Mouse (Mus musculus): ENCODE measurements around the gene Cpsf2. TPM values are rescaled to one million over a fixed set of nuclear protein-coding genes. Genes with fewer than 3 reads are reported as not detected.

The Cpsf2 gene
- polyA plus RNA-seq, 1 experiment from 2014 or later: 25.4 TPM

DNA sequence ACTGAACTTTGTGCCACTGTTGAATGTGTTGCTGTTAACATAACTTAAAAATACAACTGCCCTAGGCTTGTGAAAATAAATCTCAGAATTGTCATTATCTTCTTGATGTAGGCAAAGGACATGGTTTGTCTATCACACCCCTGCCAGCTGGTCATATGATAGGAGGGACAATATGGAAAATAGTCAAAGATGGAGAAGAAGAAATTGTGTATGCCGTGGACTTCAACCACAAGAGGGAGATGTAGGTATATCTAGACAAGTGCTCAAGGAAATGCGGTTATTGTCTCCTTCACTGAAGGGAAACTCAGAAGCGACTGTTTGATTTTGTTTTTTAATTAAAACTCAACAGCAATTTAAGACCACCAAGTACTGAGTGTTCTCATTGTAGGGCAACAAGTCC lies 9.3 kb downstream of the Cpsf2 start:
- no peak overlapping the region for H3K27ac ChIP-seq
- H3K27me3 ChIP-seq (replicated peaks): no peaks in the 10 kb centered on the region
- peaks cover 28% of the 10 kb centered on the region for H3K36me3 ChIP-seq
- no peaks in the 10 kb centered on the region for H3K9me3 ChIP-seq
- no peak overlapping the region for H3K9ac ChIP-seq
- 0 out of 2 replicates have a peak, but pooled peaks cover 1% of the 10 kb centered on the region for H3K4me1 ChIP-seq
- WGBS: 66% methylated on average over 3 of the region's 3 CpGs
- ATAC-seq (ENCODE audit: insufficient read depth, low FRiP score, low read depth): no peak
- H3K4me3 ChIP-seq (replicated peaks): no peak overlapping the region
- no peak overlapping the region for H3K4me2 ChIP-seq

DNA sequence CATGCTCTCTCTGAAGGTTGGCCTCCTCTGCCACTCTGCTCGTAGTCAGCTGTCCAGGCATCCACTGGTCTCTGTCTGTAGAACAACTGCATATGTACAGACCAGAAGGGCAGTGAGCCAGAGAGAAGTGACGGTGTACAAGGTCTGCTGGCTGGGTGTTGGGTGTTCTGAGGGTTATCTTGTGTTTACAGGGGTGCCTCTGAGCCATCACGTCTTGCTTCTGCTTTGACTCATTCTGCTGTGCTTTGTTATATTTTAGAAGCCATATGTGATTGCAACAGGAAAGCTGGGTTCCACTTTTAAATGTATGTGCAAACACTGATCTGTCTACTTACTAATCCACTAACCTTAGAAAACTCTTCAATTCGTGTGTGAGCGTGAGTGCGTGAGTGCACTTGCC lies 11.9 kb downstream of the Cpsf2 start:
- H3K4me1 ChIP-seq: no peaks in the 10 kb centered on the region
- H3K4me2 ChIP-seq: no peak overlapping the region
- no peak overlapping the region for H3K9ac ChIP-seq
- H3K36me3 ChIP-seq: peaks cover 45% of the 10 kb centered on the region
- WGBS: 86% methylated on average over 6 of the region's 6 CpGs
- no peak overlapping the region for H3K27ac ChIP-seq
- H3K27me3 ChIP-seq (replicated peaks): no peaks in the 10 kb centered on the region
- no peaks in the 10 kb centered on the region for H3K9me3 ChIP-seq
- no peak for ATAC-seq (ENCODE audit: insufficient read depth, low FRiP score, low read depth)
- no peak overlapping the region for H3K4me3 ChIP-seq (replicated peaks)

DNA sequence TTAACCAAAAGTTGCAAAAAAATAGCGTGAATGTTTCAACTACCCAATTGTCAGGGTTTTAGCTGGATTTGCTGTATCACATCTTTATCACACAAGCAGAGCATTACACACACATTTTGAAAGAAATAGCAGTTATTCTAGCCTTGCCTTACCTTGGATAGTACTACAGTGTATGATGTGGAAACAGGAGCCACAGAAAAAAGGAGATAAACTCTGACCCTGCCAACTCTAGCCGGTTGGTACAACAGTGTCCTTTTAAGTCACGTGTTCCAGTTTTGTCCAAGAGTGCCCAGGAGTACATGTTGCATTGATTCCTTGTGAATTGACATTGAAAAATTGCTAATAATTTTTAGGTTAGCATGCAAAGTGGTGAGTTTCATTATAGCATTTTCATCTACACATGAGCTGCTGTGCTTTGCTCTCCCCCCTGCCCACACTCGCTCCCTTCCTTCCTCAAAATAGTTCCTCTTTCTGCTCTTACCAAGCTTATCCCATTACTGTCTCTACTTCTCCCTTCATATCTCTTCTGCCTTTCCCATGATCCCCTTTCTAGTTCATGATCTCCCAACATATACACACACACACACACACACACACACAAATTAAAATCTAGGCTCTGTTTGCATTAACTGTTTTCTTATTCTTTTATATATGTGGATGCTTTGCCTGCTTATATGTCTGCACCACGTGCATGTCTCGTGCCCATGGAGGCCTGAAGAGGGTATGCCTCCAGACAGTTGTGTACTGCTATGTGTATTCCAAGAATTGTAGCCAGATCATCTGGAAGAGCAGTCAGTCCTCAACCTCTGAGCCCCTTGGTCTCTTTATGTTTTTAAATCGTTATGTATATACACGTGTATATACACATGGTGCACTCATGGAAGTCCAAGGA lies 19.0 kb downstream of the Cpsf2 start:
- Histone ChIP-seq H3K4me3 (replicated peaks) (no peak overlapping the region), H3K9me3 (no peaks in the 10 kb centered on the region), H3K27ac (no peak overlapping the region), H3K36me3 (peaks cover 53% of the 10 kb centered on the region), H3K27me3 (replicated peaks) (no peaks in the 10 kb centered on the region), H3K4me1 (no peaks in the 10 kb centered on the region), H3K9ac (no peak overlapping the region), H3K4me2 (no peak overlapping the region)
- WGBS: 87% methylated on average over 8 of the region's 8 CpGs
- no peak for ATAC-seq (ENCODE audit: insufficient read depth, low FRiP score, low read depth)

DNA sequence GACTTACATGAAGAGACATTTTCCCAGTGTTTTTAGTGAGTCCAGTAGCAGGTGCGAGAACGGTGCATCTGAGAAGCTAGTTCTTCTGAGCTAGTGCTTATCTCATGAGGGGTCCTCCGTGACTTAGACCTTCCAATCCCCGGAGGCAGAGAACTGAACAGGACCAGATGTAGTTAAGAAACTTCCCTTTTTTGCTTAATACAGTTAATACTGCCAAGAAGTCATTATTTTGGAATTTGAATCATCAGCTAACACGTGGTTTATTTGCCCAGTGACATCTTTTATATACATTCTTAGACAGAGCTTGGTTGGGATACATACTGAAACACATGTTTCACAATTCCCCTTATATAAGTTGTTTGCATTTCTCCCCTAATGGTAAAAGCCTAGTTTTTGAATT lies 23.1 kb downstream of the Cpsf2 start:
- H3K27ac ChIP-seq: no peak overlapping the region
- WGBS: 78% methylated on average over 5 of the region's 5 CpGs
- ATAC-seq (ENCODE audit: insufficient read depth, low FRiP score, low read depth): no peak
- H3K36me3 ChIP-seq: peaks cover 48% of the 10 kb centered on the region
- H3K9me3 ChIP-seq: no peaks in the 10 kb centered on the region
- no peaks in the 10 kb centered on the region for H3K27me3 ChIP-seq (replicated peaks)
- H3K4me3 ChIP-seq (replicated peaks): no peak overlapping the region
- H3K9ac ChIP-seq: no peak overlapping the region
- no peaks in the 10 kb centered on the region for H3K4me1 ChIP-seq
- no peak overlapping the region for H3K4me2 ChIP-seq

DNA sequence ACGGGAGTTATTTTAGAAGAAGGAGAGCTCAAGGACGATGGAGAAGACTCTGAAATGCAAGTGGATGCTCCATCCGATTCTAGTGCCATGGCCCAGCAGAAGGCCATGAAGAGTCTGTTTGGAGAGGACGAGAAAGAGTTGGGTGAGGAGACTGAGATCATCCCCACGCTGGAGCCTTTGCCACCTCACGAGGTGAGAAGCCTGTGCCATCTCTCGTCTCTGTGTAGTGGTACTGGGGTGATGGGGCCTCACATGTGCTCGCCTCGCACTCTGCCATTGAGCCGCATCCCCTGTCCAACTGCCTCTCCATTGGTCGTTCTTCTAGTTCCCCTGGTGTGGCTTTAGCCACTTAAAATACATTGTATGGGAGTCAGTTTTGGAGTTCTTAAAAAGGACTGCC lies 25.0 kb downstream of the Cpsf2 start:
- Histone ChIP-seq H3K9me3 (no peaks in the 10 kb centered on the region), H3K4me3 (replicated peaks) (no peak overlapping the region), H3K4me2 (no peak overlapping the region), H3K27me3 (replicated peaks) (no peaks in the 10 kb centered on the region), H3K4me1 (no peaks in the 10 kb centered on the region), H3K36me3 (peaks cover 45% of the 10 kb centered on the region), H3K27ac (no peak overlapping the region), H3K9ac (no peak overlapping the region)
- WGBS: 94% methylated on average over 11 of the region's 11 CpGs
- no peak for ATAC-seq (ENCODE audit: insufficient read depth, low FRiP score, low read depth)

DNA sequence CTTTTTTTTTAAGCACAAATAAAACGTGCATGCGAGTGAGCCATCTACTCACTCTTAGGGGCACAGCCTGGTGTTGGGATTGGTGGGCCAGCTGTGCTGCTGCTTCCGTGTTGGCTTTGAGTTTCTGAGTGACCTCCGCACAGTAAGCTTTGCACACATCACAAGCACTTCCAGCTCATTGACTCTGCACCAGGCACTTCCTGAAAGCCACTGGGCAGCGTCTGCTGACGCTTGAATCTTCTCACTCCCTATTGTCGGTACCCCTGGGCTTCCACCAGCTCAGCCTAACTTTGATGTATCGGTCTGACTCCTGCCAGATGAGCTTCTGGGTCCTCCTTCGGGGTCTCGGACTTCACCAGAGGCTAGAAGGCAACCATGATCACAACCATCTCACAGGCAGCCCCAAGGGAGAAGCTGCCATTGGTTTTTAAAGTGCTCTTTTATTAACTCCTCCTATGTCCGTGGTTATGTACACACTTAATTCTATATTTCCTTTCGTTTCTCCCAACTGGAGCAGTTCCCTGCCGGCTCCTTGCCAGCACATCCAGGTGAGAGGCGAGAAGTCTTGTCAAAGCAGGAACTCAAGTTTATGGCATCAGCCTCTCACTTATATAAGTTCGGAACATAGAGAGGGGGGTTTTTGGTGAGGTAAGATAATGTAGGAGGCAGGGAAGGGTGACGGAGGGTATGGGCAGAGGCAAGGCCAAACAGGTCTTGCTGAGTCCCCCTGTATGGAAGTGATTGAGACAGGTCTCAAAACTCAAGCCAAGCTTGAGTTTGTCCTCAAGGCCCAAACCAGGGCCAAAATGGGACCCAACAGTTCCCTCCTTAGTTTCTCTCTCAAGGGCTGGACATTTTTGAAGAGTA lies 32.6 kb downstream of the Cpsf2 start:
- Histone ChIP-seq H3K4me3 (replicated peaks) (no peak overlapping the region), H3K36me3 (no peaks in the 10 kb centered on the region; the same call in 1 of the 2 replicates), H3K9ac (no peak overlapping the region), H3K4me2 (no peak overlapping the region), H3K9me3 (no peaks in the 10 kb centered on the region), H3K27ac (no peak overlapping the region), H3K4me1 (no peaks in the 10 kb centered on the region), H3K27me3 (replicated peaks) (no peaks in the 10 kb centered on the region)
- WGBS: 83% methylated on average over 16 of the region's 16 CpGs
- ATAC-seq (ENCODE audit: insufficient read depth, low FRiP score, low read depth): no peak

DNA sequence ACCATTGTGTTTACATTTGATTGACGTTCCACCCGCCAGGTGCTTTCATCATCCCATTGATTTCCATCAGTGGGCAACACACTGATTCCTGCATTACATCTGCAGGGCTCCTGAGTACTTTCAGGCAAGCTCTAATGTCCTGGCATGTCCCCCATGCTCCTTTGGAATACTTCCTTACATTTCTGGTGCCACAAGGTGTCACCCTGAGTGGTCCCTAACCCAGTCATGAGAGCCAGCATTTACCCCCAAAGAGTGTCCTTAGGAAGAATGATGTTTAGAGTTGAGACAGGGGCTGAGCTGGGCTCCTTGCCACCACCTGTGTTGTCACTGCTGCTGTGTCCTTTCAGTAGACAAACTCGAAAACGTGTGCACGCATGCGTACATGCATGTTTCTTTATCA lies 33.8 kb downstream of the Cpsf2 start:
- Histone ChIP-seq H3K4me3 (replicated peaks) (no peak overlapping the region), H3K9me3 (no peaks in the 10 kb centered on the region), H3K36me3 (no peaks in the 10 kb centered on the region; the same call in 1 of the 2 replicates), H3K27ac (no peak overlapping the region), H3K27me3 (replicated peaks) (no peaks in the 10 kb centered on the region), H3K4me1 (no peaks in the 10 kb centered on the region), H3K9ac (no peak overlapping the region), H3K4me2 (no peak overlapping the region)
- ATAC-seq (ENCODE audit: insufficient read depth, low FRiP score, low read depth): no peak
- WGBS: 87% methylated on average over 6 of the region's 6 CpGs

DNA sequence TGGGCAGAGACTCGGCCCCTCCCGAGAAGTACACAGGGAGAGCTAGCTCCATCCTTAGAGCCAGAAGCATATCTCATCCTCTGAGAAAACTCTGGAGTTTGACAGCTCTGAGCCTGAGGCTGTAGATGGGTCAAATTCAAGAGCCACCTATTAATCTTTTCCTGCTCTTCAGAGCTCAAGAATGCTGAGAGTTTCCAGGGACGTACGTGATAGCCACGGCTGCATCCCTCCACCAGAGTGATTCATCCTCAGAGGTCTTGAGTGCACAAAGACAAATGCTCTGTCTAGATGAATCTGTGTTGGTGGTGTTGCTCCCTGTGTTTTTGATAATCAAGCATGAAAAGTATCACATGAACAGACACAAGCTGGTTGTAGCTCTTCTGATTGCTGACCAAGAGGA lies 38.6 kb downstream of the Cpsf2 start:
- H3K9me3 ChIP-seq: no peaks in the 10 kb centered on the region
- no peak overlapping the region for H3K4me2 ChIP-seq
- H3K4me1 ChIP-seq: no peaks in the 10 kb centered on the region
- H3K4me3 ChIP-seq (replicated peaks): no peak overlapping the region
- no peaks in the 10 kb centered on the region for H3K27me3 ChIP-seq (replicated peaks)
- H3K27ac ChIP-seq: no peak overlapping the region
- 42% methylated on average over 5 of the region's 5 CpGs for WGBS
- no peaks in the 10 kb centered on the region for H3K36me3 ChIP-seq
- no peak overlapping the region for H3K9ac ChIP-seq
- ATAC-seq (ENCODE audit: insufficient read depth, low FRiP score, low read depth): no peak

DNA sequence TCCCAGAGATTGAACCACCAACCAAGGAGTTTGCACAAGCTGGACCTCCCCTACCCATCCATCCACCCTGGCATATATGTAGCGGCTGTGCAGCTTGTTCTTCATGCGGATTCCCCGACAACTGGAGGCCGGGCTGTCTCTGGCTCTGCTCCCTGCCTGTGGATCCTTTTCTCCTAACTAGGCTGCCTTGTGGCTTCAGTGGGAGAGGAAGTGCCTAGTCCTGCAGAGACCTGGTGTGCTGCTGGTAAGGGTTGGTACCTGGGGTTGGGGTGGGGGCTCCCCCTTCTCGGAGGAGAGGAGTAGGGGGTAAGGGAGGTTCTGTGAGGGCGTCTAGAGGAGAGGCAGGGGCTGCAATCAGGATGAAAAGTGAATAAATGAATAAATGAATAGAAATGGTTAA lies 39.3 kb downstream of the Cpsf2 start:
- Histone ChIP-seq H3K27ac (no peak overlapping the region), H3K4me2 (no peak overlapping the region), H3K4me1 (no peaks in the 10 kb centered on the region), H3K27me3 (replicated peaks) (no peaks in the 10 kb centered on the region), H3K36me3 (no peaks in the 10 kb centered on the region), H3K4me3 (replicated peaks) (no peak overlapping the region), H3K9ac (no peak overlapping the region), H3K9me3 (no peaks in the 10 kb centered on the region)
- ATAC-seq (ENCODE audit: insufficient read depth, low FRiP score, low read depth): no peak
- whole genome bisulfite sequencing: 89% methylated on average over 6 of the region's 6 CpGs

DNA sequence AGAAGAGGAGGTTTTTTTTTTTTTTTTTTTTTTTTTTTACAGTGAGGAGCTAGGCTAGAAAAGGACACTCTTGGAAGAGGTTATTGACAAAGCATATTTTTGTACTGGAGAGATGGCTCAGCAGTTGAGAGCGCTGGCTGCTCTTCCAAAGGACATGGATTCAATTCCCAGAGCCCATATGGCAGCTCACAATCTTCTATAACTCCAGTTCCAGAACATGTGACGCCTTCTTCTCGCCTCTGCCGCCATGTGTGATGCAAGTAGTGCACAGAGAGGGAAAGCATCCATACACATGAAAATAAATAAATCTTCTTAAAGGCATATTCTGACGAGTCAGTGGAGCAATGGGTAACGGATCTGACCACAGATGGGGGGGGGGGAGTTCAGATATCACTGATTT lies 46.1 kb downstream of the Cpsf2 start:
- Histone ChIP-seq H3K36me3 (no peaks in the 10 kb centered on the region), H3K9ac (no peak overlapping the region), H3K4me1 (no peaks in the 10 kb centered on the region), H3K27ac (no peak overlapping the region), H3K4me3 (replicated peaks) (no peak overlapping the region), H3K9me3 (no peaks in the 10 kb centered on the region), H3K27me3 (replicated peaks) (no peaks in the 10 kb centered on the region), H3K4me2 (no peak overlapping the region)
- 84% methylated on average over 6 of the region's 6 CpGs for WGBS
- no peak for ATAC-seq (ENCODE audit: insufficient read depth, low FRiP score, low read depth)

DNA sequence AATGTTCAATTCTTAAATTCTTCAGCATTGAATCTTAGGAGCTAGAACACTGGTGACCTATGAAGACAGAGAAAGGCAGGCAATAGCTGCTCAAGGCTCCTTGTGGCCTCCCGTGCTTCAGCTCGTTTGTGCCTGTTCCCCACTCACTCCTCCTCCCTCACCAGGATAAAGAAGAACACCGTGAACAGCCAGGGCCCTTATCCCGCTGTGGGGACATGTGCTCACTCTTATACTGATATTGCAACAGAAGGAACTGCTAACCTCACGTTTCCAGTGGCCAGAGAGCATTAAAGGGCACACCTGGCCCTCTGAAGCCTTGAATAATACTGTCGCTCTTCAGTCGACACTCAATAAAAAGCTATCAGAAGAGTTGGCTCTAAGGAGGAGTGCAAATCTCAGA lies 53.4 kb downstream of the Cpsf2 start:
- no peak overlapping the region for H3K4me2 ChIP-seq
- H3K36me3 ChIP-seq: no peaks in the 10 kb centered on the region
- no peak overlapping the region for H3K9ac ChIP-seq
- ATAC-seq (ENCODE audit: insufficient read depth, low FRiP score, low read depth): no peak
- H3K27me3 ChIP-seq (replicated peaks): no peaks in the 10 kb centered on the region
- H3K4me1 ChIP-seq: no peaks in the 10 kb centered on the region
- no peaks in the 10 kb centered on the region for H3K9me3 ChIP-seq
- WGBS: 46% methylated on average over 7 of the region's 7 CpGs
- H3K27ac ChIP-seq: no peak overlapping the region
- no peak overlapping the region for H3K4me3 ChIP-seq (replicated peaks)

DNA sequence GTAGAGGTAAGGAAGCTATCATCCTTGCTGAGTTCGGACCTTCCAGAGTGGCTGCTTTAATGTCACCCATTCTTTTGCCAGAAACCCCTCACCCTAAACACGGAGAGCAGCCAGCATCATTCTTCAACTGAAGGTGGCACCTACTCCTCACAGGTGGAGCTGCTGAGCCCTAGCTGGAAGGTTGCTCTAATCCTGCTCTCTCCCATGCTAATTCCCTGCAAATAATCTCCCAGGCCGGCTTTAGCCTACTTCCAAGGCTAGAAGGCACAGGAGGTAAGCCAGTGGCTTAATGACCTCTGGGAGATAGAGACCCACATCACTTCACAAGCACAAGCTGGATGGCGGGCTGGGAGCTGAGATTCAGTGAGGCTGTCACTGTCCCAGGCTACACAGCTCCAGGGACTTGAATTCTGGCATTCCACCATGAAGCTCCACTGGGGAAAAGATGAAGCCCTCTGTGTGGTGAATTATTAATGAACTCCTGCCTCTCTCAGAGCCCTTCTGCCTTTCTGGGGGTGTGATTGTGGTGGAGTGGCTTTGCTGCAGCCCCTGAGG lies 54.2 kb downstream of the Cpsf2 start:
- no peak overlapping the region for H3K4me2 ChIP-seq
- H3K9ac ChIP-seq: no peak overlapping the region
- H3K4me3 ChIP-seq (replicated peaks): no peak overlapping the region
- ATAC-seq (ENCODE audit: insufficient read depth, low FRiP score, low read depth): no peak
- no peaks in the 10 kb centered on the region for H3K36me3 ChIP-seq
- no peaks in the 10 kb centered on the region for H3K9me3 ChIP-seq
- no peak overlapping the region for H3K27ac ChIP-seq
- WGBS: 44% methylated on average over 4 of the region's 4 CpGs
- H3K4me1 ChIP-seq: no peaks in the 10 kb centered on the region
- no peaks in the 10 kb centered on the region for H3K27me3 ChIP-seq (replicated peaks)

Data from stomach, embryonic 15.5 days (tissue).